In the genomic region with DNA sequence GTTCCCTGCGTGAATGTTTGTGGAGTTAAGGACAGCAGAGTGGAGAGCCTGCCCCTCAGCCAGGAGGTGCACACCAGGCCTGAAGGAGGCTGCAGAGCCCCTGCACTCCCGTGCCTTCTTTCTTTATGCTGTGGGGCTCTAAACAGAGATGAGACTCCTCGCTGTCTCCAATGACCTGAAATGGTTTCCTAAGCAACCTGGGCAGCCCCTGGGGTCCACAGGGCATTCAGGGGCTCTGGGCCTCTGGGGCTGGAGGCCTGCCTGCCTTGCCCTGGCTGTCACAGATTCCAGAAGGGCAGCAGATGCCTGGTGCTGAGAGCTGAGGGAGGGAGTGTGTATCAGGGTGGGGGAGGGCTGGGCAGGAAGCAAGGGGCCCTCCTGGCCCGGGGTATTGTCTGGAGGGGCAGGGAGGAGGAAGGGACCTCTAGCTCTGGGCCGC, we compare ENCODE assay signal across 10 mouse cellular contexts. TPM values are rescaled to one million over a fixed set of nuclear protein-coding genes. Genes with fewer than 3 reads are reported as not detected.
DNase-seq lines count a peak whose midpoint lies in the region; ATAC-seq and TF ChIP-seq lines count a peak whose summit lies in the region.
"Had no signal": no experiment of that assay in that cellular context is flagged by ENCODE, and none has a peak within 500 bp of the region (broad histone marks: within the 10 kb centered on the region; RNA-seq: fewer than 3 reads in every experiment).

No protein-coding gene starts in this region.

- no peaks in the 10 kb centered on the region for H3K36me3 ChIP-seq in kidney, embryonic 16.5 days (ENCODE audit: insufficient read depth, low read length)
- no peaks in the 10 kb centered on the region for H3K36me3 ChIP-seq in hindbrain, embryonic 10.5 days
- no peaks in the 10 kb centered on the region for H3K36me3 ChIP-seq in midbrain, postnatal 0 days (ENCODE audit: insufficient read depth, low read length)
- H3K36me3 ChIP-seq: G1E; stomach, embryonic 15.5 days had no signal

- no peaks in the 10 kb centered on the region for H3K9me3 ChIP-seq in kidney, embryonic 16.5 days (ENCODE audit: low read length)
- H3K9me3 ChIP-seq in hindbrain, embryonic 10.5 days, result peaks cover 12% of the 10 kb centered on the region; the same call in 1 of the 2 replicates
- no peaks in the 10 kb centered on the region for H3K9me3 ChIP-seq in midbrain, postnatal 0 days (ENCODE audit: low read length)
- H3K9me3 ChIP-seq: G1E; stomach, embryonic 15.5 days had no signal

- no peak overlapping the region for H3K27ac ChIP-seq in kidney, embryonic 16.5 days (ENCODE audit: low read length)
- H3K27ac ChIP-seq in hindbrain, embryonic 10.5 days, result peak overlapping the region; percentile 94
- no peak overlapping the region for H3K27ac ChIP-seq in midbrain, postnatal 0 days (ENCODE audit: low read depth, low read length)
- H3K27ac ChIP-seq: stomach, embryonic 15.5 days had no signal

- no peak overlapping the region; the same call in 1 of the 2 replicates for H3K9ac ChIP-seq in kidney, embryonic 16.5 days (replicated peaks; ENCODE audit: low read length)
- H3K9ac ChIP-seq in midbrain, postnatal 0 days (replicated peaks; ENCODE audit: low read length, poor library complexity, severe bottlenecking), result no peak overlapping the region
- H3K9ac ChIP-seq: stomach, embryonic 15.5 days had no signal

- DNase-seq in kidney, adult 11 months, result no peak
- peak; percentile 66 for DNase-seq in embryo, embryonic 9.5 days (ENCODE audit: extremely low spot score)
- DNase-seq in hindbrain, embryonic 10.5 days (ENCODE audit: low spot score), result peak; percentile 78
- peak; percentile 49 for DNase-seq in midbrain, postnatal 0 days (ENCODE audit: low spot score)
- DNase-seq in testis, postnatal 10 days (ENCODE audit: low spot score), result no peak
- no peak for DNase-seq in ovary, postnatal 10 days (ENCODE audit: low spot score)
- DNase-seq: kidney, postnatal 4 days had no signal

- H3K27me3 ChIP-seq in kidney, embryonic 16.5 days (ENCODE audit: insufficient read depth, low read length), result no peaks in the 10 kb centered on the region
- H3K27me3 ChIP-seq in hindbrain, embryonic 10.5 days (ENCODE audit: insufficient read depth, poor library complexity, severe bottlenecking), result 0 out of 2 replicates have a peak, but pooled peaks cover under 1% of the 10 kb centered on the region
- no peaks in the 10 kb centered on the region for H3K27me3 ChIP-seq in midbrain, postnatal 0 days (ENCODE audit: insufficient read depth, low read length)
- H3K27me3 ChIP-seq: stomach, embryonic 15.5 days had no signal

- peaks cover 9% of the 10 kb centered on the region for H3K4me1 ChIP-seq in kidney, embryonic 16.5 days (ENCODE audit: insufficient read depth, low read length)
- peaks cover 34% of the 10 kb centered on the region for H3K4me1 ChIP-seq in hindbrain, embryonic 10.5 days (replicated peaks)
- H3K4me1 ChIP-seq in midbrain, postnatal 0 days (ENCODE audit: insufficient read depth, low read length), result no peaks in the 10 kb centered on the region

- ATAC-seq in kidney, embryonic 16.5 days (ENCODE audit: low FRiP score, low TSS enrichment), result peak; percentile 49
- no peak for ATAC-seq in midbrain, postnatal 0 days (ENCODE audit: low FRiP score)

- no peak overlapping the region for H3K4me2 ChIP-seq in kidney, embryonic 16.5 days (replicated peaks; ENCODE audit: low read depth, low read length)
- H3K4me2 ChIP-seq in midbrain, postnatal 0 days (ENCODE audit: low read depth, low read length, poor library complexity, severe bottlenecking), result no peak overlapping the region
- H3K4me2 ChIP-seq: stomach, embryonic 15.5 days had no signal

- H3K4me3 ChIP-seq in kidney, embryonic 16.5 days (ENCODE audit: low read length), result no peak overlapping the region
- peak overlapping the region; percentile 9; the same call in 1 of the 2 replicates for H3K4me3 ChIP-seq in hindbrain, embryonic 10.5 days
- no peak overlapping the region for H3K4me3 ChIP-seq in midbrain, postnatal 0 days (ENCODE audit: low read depth, low read length)
- H3K4me3 ChIP-seq: stomach, embryonic 15.5 days had no signal

- 7% methylated on average over 5 of the region's 5 CpGs for WGBS in kidney, embryonic 16.5 days
- 3% methylated on average over 5 of the region's 5 CpGs for WGBS in hindbrain, embryonic 10.5 days
- 9% methylated on average over 5 of the region's 5 CpGs for WGBS in midbrain, postnatal 0 days

- TF ChIP-seq CTCF in midbrain, postnatal 0 days (IDR thresholded peaks at IDR 0.05), result no peak

RNA-seq across cellular contexts. Expression of a gene that starts 32.7 kb away (rescaled TPM):
- polyA plus RNA-seq in kidney, embryonic 16.5 days (2015; fragmentation: Nextera tagmentation; extraction: Ambion mirVana), result 66.5 and 66.9 TPM in 2 replicates
- 124 and 125 TPM in 2 replicates for polyA plus RNA-seq in hindbrain, embryonic 10.5 days (2016; fragmentation: Nextera tagmentation; extraction: Ambion mirVana)
- 36.9 and 48.9 TPM in 2 replicates for total RNA-seq in midbrain, postnatal 0 days (2014; rRNA removed)
- 35.7 and 36.4 TPM in 2 replicates for polyA plus RNA-seq in midbrain, postnatal 0 days (2015; fragmentation: Nextera tagmentation; extraction: Ambion mirVana)
- polyA plus RNA-seq: G1E had no signal

Comparison
In these comparisons a context has a peak if more than half of its experiments do, and no peak if none do; other contexts are left out.
1. DNase-seq: peak in embryo, embryonic 9.5 days (single experiment), hindbrain, embryonic 10.5 days (single experiment) and midbrain, postnatal 0 days (single experiment); none in kidney, adult 11 months (single experiment), testis, postnatal 10 days (single experiment) and ovary, postnatal 10 days (single experiment).